Mouse (Mus musculus): Measurements from ENCODE around the gene A730061H03Rik. TPM values are rescaled to one million over a fixed set of nuclear protein-coding genes. Genes with fewer than 3 reads are reported as not detected.

The A730061H03Rik gene
- polyA plus RNA-seq, 1 experiment from 2014 or later: 1.2 TPM

Other genes starting within 250 kb of the A730061H03Rik start
- gene Dhrs4, start 81.6 kb downstream of the A730061H03Rik start, polyA plus RNA-seq (2014; fragmentation: Nextera tagmentation; extraction: Ambion mirVana): 46.9 and 47.4 TPM in 2 replicates
- gene Carmil3, start 69.8 kb downstream of the A730061H03Rik start, polyA plus RNA-seq (2014; fragmentation: Nextera tagmentation; extraction: Ambion mirVana): 3.4 and 3.9 TPM in 2 replicates
- gene Cpne6, start 50.0 kb downstream of the A730061H03Rik start, polyA plus RNA-seq (2014; fragmentation: Nextera tagmentation; extraction: Ambion mirVana): 3.7 and 5.2 TPM in 2 replicates
- gene Nrl, start 35.4 kb downstream of the A730061H03Rik start, polyA plus RNA-seq (2014; fragmentation: Nextera tagmentation; extraction: Ambion mirVana): not detected in 2 replicates
- gene Pck2, start 20.1 kb downstream of the A730061H03Rik start, polyA plus RNA-seq (2014; fragmentation: Nextera tagmentation; extraction: Ambion mirVana): 28.1 and 32.7 TPM in 2 replicates
- 55.1 and 57.7 TPM in 2 replicates for gene Dcaf11, start 400 bp downstream of the A730061H03Rik start, polyA plus RNA-seq (2014; fragmentation: Nextera tagmentation; extraction: Ambion mirVana)
- 36.5 and 46.9 TPM in 2 replicates for gene Fitm1, start 15.2 kb upstream of the A730061H03Rik start, polyA plus RNA-seq (2014; fragmentation: Nextera tagmentation; extraction: Ambion mirVana)
- gene Psme1, start 17.7 kb upstream of the A730061H03Rik start, polyA plus RNA-seq (2014; fragmentation: Nextera tagmentation; extraction: Ambion mirVana): 119 and 123 TPM in 2 replicates
- 9.9 and 12.6 TPM in 2 replicates for gene Emc9, start 24.9 kb upstream of the A730061H03Rik start, polyA plus RNA-seq (2014; fragmentation: Nextera tagmentation; extraction: Ambion mirVana)
- 249 TPM in 2 replicates for gene Psme2, start 30.7 kb upstream of the A730061H03Rik start, polyA plus RNA-seq (2014; fragmentation: Nextera tagmentation; extraction: Ambion mirVana)
- gene Rnf31, start 31.3 kb upstream of the A730061H03Rik start, polyA plus RNA-seq (2014; fragmentation: Nextera tagmentation; extraction: Ambion mirVana): 11.7 and 13.7 TPM in 2 replicates
- gene Irf9, start 43.2 kb upstream of the A730061H03Rik start, polyA plus RNA-seq (2014; fragmentation: Nextera tagmentation; extraction: Ambion mirVana): 10.8 and 12.1 TPM in 2 replicates
- 2.0 and 2.3 TPM in 2 replicates for gene Rec8, start 57.6 kb upstream of the A730061H03Rik start, polyA plus RNA-seq (2014; fragmentation: Nextera tagmentation; extraction: Ambion mirVana)
- 127 and 134 TPM in 2 replicates for gene Ipo4, start 75.6 kb upstream of the A730061H03Rik start, polyA plus RNA-seq (2014; fragmentation: Nextera tagmentation; extraction: Ambion mirVana)
- 0.79 and 2.8 TPM in 2 replicates for gene Gm49378, start 77.5 kb upstream of the A730061H03Rik start, polyA plus RNA-seq (2014; fragmentation: Nextera tagmentation; extraction: Ambion mirVana)
- gene Tm9sf1, start 83.4 kb upstream of the A730061H03Rik start, polyA plus RNA-seq (2014; fragmentation: Nextera tagmentation; extraction: Ambion mirVana): 106 and 108 TPM in 2 replicates
- gene Tssk4, start 89.8 kb upstream of the A730061H03Rik start, polyA plus RNA-seq (2014; fragmentation: Nextera tagmentation; extraction: Ambion mirVana): 0.97 and 1.0 TPM in 2 replicates
- 42.6 and 48.3 TPM in 2 replicates for gene Mdp1, start 100.1 kb upstream of the A730061H03Rik start, polyA plus RNA-seq (2014; fragmentation: Nextera tagmentation; extraction: Ambion mirVana)
- gene Gmpr2, start 111.5 kb upstream of the A730061H03Rik start, polyA plus RNA-seq (2014; fragmentation: Nextera tagmentation; extraction: Ambion mirVana): 49.6 and 54.8 TPM in 2 replicates
- 524 and 534 TPM in 2 replicates for gene Nedd8, start 111.7 kb upstream of the A730061H03Rik start, polyA plus RNA-seq (2014; fragmentation: Nextera tagmentation; extraction: Ambion mirVana)
- 32.2 and 36.2 TPM in 2 replicates for gene Tinf2, start 121.4 kb upstream of the A730061H03Rik start, polyA plus RNA-seq (2014; fragmentation: Nextera tagmentation; extraction: Ambion mirVana)
- gene Tgm1, start 153.5 kb upstream of the A730061H03Rik start, polyA plus RNA-seq (2014; fragmentation: Nextera tagmentation; extraction: Ambion mirVana): 7.1 and 8.0 TPM in 2 replicates
- gene Rabggta, start 161.9 kb upstream of the A730061H03Rik start, polyA plus RNA-seq (2014; fragmentation: Nextera tagmentation; extraction: Ambion mirVana): 20.7 and 20.9 TPM in 2 replicates
- gene Dhrs1, start 185.3 kb upstream of the A730061H03Rik start, polyA plus RNA-seq (2014; fragmentation: Nextera tagmentation; extraction: Ambion mirVana): 76.5 and 83.8 TPM in 2 replicates
- 32.6 and 36.9 TPM in 2 replicates for gene Nop9, start 185.3 kb upstream of the A730061H03Rik start, polyA plus RNA-seq (2014; fragmentation: Nextera tagmentation; extraction: Ambion mirVana)
- gene Cideb, start 198.1 kb upstream of the A730061H03Rik start, polyA plus RNA-seq (2014; fragmentation: Nextera tagmentation; extraction: Ambion mirVana): 0.33 and 0.59 TPM in 2 replicates
- 0.47 and 0.51 TPM in 2 replicates for gene Ltb4r2, start 201.0 kb upstream of the A730061H03Rik start, polyA plus RNA-seq (2014; fragmentation: Nextera tagmentation; extraction: Ambion mirVana)
- gene Ltb4r1, start 205.6 kb upstream of the A730061H03Rik start, polyA plus RNA-seq (2014; fragmentation: Nextera tagmentation; extraction: Ambion mirVana): 0.24 and 0.56 TPM in 2 replicates
- gene Adcy4, start 223.7 kb upstream of the A730061H03Rik start, polyA plus RNA-seq (2014; fragmentation: Nextera tagmentation; extraction: Ambion mirVana): 13.4 and 16.2 TPM in 2 replicates
- gene Ripk3, start 228.5 kb upstream of the A730061H03Rik start, polyA plus RNA-seq (2014; fragmentation: Nextera tagmentation; extraction: Ambion mirVana): 32.0 and 35.3 TPM in 2 replicates